Mouse (Mus musculus) cerebellum, adult 2 months (tissue): Measurements from ENCODE around the gene Gstp3.
"Not testable (repeated sequence)": the region's sequence is repeated elsewhere in the genome, so short reads cannot be mapped to it uniquely, and the experiment has no call there.

Source experiments
- CTCF ChIP-seq: fragments of 200-500 bp; IDR thresholded peaks from 2 replicates; pipeline ENCODE4 v1.5.1; 2011; ENCODE audit warnings: low read depth, mild to moderate bottlenecking, control low read depth, low read length, moderate library complexity, borderline replicate concordance; ENCODE audit not compliant: insufficient read depth
- POLR2A ChIP-seq: fragments of 200-500 bp; IDR thresholded peaks from 2 replicates; pipeline ENCODE4 v1.6.1; 2011; ENCODE audit warnings: low read length, control low read depth, borderline replicate concordance; ENCODE audit not compliant: insufficient read depth

DNA sequence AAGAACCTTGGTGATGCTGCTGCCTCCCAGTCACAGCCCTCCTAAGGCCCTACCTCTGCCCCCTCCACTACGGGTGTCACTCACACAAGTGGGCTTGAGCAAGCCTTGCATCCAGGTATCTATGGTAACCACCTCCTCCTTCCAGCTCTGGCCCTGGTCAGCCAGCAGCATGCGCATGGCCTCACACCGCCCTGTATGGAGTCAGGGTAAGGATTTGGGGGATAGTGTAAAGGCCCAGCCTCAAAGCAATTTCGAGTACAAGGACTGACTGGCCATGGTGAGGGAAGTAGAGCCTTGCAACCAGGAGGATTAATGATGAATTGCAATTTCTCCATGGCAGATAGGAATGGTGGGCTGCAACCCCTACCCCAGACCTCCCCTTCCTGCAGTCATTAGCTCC, 17.9 kb downstream of the Gstp3 start:
- TF ChIP-seq CTCF, POLR2A: not testable (repeated sequence)
